Mouse (Mus musculus): ENCODE measurements around the gene Crabp1.

The Crabp1 gene

GRCm38 (mm10) chr9:54776451-54776982 lies 12.0 kb downstream of the Crabp1 start:
- no peak for DNase-seq

GRCm38 (mm10) chr9:54779280-54779679 lies 14.7 kb downstream of the Crabp1 start:
- no peak for DNase-seq

DNA sequence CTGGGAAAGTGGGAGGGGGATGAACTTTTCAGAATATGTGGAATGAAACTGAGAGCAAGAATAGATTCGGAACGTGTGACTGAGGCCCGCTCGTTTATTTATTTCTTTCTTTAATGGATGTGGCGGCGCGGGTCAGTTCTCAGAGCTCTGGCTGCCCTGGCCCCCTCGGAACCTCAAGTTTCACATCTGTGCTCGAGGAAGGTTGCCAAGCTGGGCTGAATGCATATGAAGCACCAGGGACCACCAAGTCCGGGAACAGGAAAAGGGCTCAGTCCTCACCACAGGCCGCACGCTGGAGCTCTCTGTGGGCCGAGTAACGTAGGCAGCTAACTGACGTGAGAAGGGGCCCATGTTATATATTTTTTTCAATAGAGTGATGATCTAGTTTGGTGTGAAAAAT lies 18.0 kb downstream of the Crabp1 start:
- DNase-seq = no peak

DNA sequence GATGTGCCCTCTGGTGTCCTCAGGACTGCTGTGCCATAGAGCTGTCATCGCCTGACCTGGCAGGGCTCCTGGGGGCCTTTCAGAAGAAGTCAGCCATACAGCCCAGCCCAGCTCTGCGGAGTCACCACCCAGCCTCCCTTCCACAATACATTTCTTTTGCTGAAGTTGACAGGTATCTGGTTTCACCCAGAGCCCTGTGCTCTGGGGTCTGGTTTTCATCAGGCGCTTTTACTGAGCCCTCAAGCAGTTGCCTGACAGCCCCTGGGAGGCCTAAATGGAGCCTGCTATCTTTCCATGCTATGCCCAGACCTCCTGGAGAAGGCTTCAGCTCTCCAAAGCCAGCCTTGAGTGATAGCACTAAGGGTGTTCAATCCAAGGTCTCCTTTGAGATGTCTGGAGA lies 19.5 kb downstream of the Crabp1 start:
- DNase-seq = no peak

GRCm38 (mm10) chr9:54785215-54785614 lies 20.7 kb downstream of the Crabp1 start:
- DNase-seq = no peak

DNA sequence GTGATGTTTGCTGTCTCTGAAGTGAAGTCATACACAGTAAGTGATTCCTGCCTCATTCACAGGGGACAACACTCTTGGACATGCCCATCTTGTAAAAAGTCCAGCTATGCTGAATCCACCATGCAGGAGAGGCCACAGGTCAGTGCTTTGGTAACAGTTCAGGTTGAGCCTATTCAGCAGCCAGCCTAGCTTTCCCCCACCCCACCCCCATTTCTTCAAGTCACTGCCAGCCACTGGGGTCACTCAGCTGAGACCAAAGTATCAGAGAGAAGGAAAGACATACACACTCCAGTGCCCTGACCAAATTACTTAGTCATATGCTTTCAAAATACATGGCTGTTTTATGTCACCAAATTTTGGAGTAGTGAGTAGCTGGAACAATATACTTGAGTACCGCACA lies 21.5 kb downstream of the Crabp1 start:
- peak; percentile 30 for DNase-seq

GRCm38 (mm10) chr9:54787760-54788159 lies 23.2 kb downstream of the Crabp1 start:
- no peak for DNase-seq

DNA sequence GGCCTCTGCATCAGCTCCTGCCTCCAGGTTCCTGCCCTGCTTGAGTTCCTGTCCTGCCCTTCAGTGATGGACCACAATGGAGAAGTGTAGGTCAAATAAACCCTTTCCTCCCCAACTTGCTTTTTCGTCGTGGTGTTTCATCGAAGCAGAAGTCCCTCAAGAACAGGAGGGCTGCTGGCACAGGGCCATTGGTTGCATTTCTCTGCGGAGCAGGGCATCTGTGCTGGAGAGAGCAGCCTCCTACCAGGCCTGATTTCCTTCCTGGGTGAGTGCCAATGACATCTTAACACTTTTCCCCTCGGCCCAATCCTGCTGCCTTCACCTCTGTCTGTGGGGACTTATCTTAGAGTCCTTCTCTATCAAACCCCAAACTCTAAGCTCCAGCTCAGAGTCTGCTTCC lies 25.7 kb downstream of the Crabp1 start:
- DNase-seq = no peak

- no peak for DNase-seq
Observed at GRCm38 (mm10) chr9:54801460-54801961, 37.0 kb downstream of the Crabp1 start.

- no peak for DNase-seq
Observed at GRCm38 (mm10) chr9:54802749-54803679, 38.5 kb downstream of the Crabp1 start.

DNA sequence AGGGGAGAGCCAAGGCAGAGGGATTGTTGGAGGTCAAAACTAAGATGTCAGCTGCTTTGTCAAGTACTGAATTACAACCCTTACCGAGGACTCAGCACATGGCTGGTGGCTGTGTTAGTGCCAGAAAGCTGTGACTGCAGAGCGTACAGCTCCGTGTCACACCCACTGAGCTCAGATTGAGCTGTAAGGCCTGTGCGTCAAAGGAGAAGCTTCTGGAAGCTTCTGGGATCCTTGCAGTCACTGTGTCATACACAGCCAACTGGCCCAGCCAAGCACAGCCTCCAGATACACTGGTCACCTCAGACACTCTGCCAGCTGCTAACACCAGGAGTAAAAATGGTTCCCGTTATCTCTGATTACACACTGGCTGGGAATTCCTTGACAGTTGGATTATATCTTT lies 39.8 kb downstream of the Crabp1 start:
- no peak for DNase-seq

- DNase-seq = peak; percentile 5
Observed at GRCm38 (mm10) chr9:54807761-54808160, 43.2 kb downstream of the Crabp1 start.

DNA sequence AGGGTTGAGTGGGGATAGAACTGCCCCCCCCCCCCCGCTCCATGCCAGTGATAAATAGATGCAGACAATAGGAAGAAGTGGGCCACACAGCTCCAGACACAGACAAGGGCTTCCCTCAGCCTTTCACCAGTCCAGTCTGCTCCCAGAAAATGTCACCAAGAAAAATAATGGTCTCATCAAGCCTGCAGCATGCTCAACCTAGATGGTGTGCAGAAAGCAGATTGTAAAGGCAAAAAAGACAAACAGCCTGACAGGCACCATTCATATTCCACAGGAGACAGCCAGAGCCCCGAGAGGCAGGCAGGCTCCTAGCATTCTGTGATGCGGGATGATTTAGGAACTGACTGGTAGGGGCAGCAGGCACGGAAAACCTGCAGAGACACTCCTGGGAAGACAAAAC lies 45.4 kb downstream of the Crabp1 start:
- DNase-seq = no peak

DNA sequence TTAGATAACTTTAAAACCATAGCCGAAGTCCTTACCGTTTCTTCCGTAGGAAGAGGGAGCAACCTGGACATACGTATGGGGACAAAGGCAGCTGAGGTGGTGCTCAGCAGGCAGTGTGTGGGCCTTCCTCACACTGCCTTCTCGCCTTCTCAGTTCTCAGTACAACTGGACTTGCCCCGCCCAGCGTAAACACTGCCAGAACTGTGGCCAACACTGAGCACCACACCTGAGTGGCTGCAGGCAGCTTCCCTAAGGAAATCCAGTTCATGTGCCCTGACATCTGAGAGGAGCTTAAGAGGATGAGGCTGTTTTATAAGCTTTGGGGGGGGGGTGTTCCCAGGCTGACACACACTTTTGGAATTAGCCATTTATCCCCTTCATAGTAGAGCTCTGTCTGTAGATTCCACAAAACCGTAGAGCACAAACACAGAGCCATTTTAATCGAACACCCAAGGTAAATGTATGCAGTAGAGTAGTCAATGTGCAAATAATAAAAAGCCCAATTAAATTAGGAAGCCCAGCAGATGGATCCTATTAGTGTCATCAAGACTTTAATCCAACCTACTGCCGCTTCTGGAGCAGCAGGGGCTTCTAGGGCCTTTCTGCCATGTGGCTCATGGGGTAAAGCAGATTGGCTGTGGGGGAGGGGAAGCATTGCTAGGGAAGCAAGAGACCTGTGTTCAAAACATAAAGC lies 52.1 kb downstream of the Crabp1 start:
- no peak for DNase-seq

DNA sequence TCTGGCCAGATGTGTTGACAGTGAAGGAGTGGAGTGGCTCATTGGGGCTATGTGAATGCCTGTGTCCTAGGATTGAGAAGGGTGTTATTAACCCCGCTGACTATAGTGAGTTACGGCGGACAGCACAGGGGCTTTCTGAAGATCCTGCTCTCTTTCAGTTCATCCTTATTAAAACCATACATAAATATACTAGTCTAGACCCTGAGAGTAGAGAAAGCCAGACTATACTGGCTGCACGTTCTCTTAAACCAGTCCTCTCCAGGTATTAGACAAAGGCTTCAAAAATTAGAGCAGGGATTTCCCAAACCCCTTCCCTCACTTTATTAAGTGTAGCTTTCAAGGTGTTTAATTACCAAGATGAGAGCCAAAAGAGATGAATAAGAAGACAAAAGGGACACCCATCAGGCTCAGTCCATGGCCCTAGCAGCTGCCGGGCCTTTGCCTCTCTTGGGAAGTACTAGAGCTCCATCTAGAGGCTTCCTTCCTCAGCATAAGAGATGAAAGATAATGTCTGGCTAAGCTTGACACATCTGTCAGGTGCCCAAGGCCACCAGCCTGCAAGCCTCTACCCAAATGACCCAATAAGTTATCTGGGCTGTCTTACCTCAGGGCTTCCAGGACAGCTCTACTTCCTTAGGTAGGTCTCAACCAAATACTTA lies 57.0 kb downstream of the Crabp1 start:
- peak; percentile 58 for DNase-seq

All from kidney, postnatal 14 days (tissue).